Mouse (Mus musculus) thymus, postnatal 4 days (tissue): Measurements from ENCODE around the gene Gucy2e.

Source experiments
- DNase-seq: peaks from one replicate; pipeline ENCODE4 v3.0.0; 2021

The Gucy2e gene

GRCm38 (mm10) chr11:69236926-69237260 lies at the start of gene Gucy2e:
Gene Gucy2e (minus strand): TSS chr11:69237036.
- no peak for DNase-seq

- DNase-seq, result no peak
Observed at GRCm38 (mm10) chr11:69277267-69277666, 40.4 kb upstream of the Gucy2e start.

GRCm38 (mm10) chr11:69276081-69276480 lies 39.2 kb upstream of the Gucy2e start:
- DNase-seq, result no peak

- DNase-seq, result no peak
Observed at GRCm38 (mm10) chr11:69275650-69276049, 38.8 kb upstream of the Gucy2e start.

GRCm38 (mm10) chr11:69272122-69272740 lies 35.4 kb upstream of the Gucy2e start:
- peak; percentile 94 for DNase-seq

GRCm38 (mm10) chr11:69269575-69269974 lies 32.7 kb upstream of the Gucy2e start:
- DNase-seq, result peak; percentile 87

GRCm38 (mm10) chr11:69268100-69268499 lies 31.3 kb upstream of the Gucy2e start:
- no peak for DNase-seq

- peak; percentile 30 for DNase-seq
Observed at GRCm38 (mm10) chr11:69267341-69267740, 30.5 kb upstream of the Gucy2e start.

- peak; percentile 90 for DNase-seq
Observed at GRCm38 (mm10) chr11:69266253-69266652, 29.4 kb upstream of the Gucy2e start.

GRCm38 (mm10) chr11:69265410-69265809 lies 28.6 kb upstream of the Gucy2e start:
- no peak for DNase-seq

- DNase-seq, result no peak
Observed at GRCm38 (mm10) chr11:69264276-69264675, 27.4 kb upstream of the Gucy2e start.

- no peak for DNase-seq
Observed at GRCm38 (mm10) chr11:69260111-69260510, 23.3 kb upstream of the Gucy2e start.

- DNase-seq, result peak; percentile 83
Observed at GRCm38 (mm10) chr11:69258287-69258686, 21.5 kb upstream of the Gucy2e start.

- DNase-seq, result no peak
Observed at GRCm38 (mm10) chr11:69257807-69258206, 21.0 kb upstream of the Gucy2e start.

GRCm38 (mm10) chr11:69257072-69257471 lies 20.2 kb upstream of the Gucy2e start:
- DNase-seq, result no peak

GRCm38 (mm10) chr11:69254808-69255207 lies 18.0 kb upstream of the Gucy2e start:
- DNase-seq, result no peak

- no peak for DNase-seq
Observed at GRCm38 (mm10) chr11:69253131-69253530, 16.3 kb upstream of the Gucy2e start.

GRCm38 (mm10) chr11:69251953-69252352 lies 15.1 kb upstream of the Gucy2e start:
- no peak for DNase-seq

GRCm38 (mm10) chr11:69251135-69251842 lies 14.5 kb upstream of the Gucy2e start:
- DNase-seq, result peak; percentile 69

GRCm38 (mm10) chr11:69250106-69250505 lies 13.3 kb upstream of the Gucy2e start:
- no peak for DNase-seq

- no peak for DNase-seq
Observed at GRCm38 (mm10) chr11:69249131-69249530, 12.3 kb upstream of the Gucy2e start.

- no peak for DNase-seq
Observed at GRCm38 (mm10) chr11:69245643-69246042, 8.8 kb upstream of the Gucy2e start.

GRCm38 (mm10) chr11:69244911-69245310 lies 8.1 kb upstream of the Gucy2e start:
- no peak for DNase-seq

GRCm38 (mm10) chr11:69236061-69236925 lies 543 bp downstream of the Gucy2e start:
- peak; percentile 22 for DNase-seq
